Comparison of ENCODE assay signal across 17 mouse cellular contexts in genomic region chr11:97728730-97729129, GRCm38 (mm10). TPM values are rescaled to one million over a fixed set of nuclear protein-coding genes. Genes with fewer than 3 reads are reported as not detected.
A peak's percentile ranks its signal among the peaks of the same experiment; 100 is the strongest.
DNase-seq lines count a peak whose midpoint lies in the region; ATAC-seq and TF ChIP-seq lines count a peak whose summit lies in the region.
"Had no signal": no experiment of that assay in that cellular context is flagged by ENCODE, and none has a peak within 500 bp of the region (broad histone marks: within the 10 kb centered on the region; RNA-seq: fewer than 3 reads in every experiment).

No protein-coding gene starts in this region.

- no peak for ATAC-seq in embryonic facial prominence, embryonic 13.5 days (ENCODE audit: insufficient number of reproducible peaks, insufficient read depth, low FRiP score, low TSS enrichment, low read depth)
- peak; percentile 2; the same call in 1 of the 2 replicates for ATAC-seq in common myeloid progenitor, adult 5-6 weeks (replicated peaks; ENCODE audit: low read depth, poor library complexity, severe bottlenecking)
- ATAC-seq: forebrain, embryonic 16.5 days; intestine, embryonic 16.5 days; Patski had no signal

- H3K27me3 ChIP-seq in embryonic facial prominence, embryonic 13.5 days: no peaks in the 10 kb centered on the region
- no peaks in the 10 kb centered on the region for H3K27me3 ChIP-seq in embryonic facial prominence, embryonic 10.5 days (replicated peaks; ENCODE audit: low read depth, poor library complexity, severe bottlenecking)
- H3K27me3 ChIP-seq in thymus, adult 2 months (ENCODE audit: control insufficient read depth, insufficient read depth, low read length): no peaks in the 10 kb centered on the region
- no peaks in the 10 kb centered on the region for H3K27me3 ChIP-seq in megakaryocyte, embryonic 14.5 days (replicated peaks)
- H3K27me3 ChIP-seq: midbrain, embryonic 12.5 days; Patski had no signal

- H3K4me3 ChIP-seq in embryonic facial prominence, embryonic 13.5 days: no peak overlapping the region
- no peak overlapping the region for H3K4me3 ChIP-seq in embryonic facial prominence, embryonic 10.5 days
- H3K4me3 ChIP-seq in thymus, adult 2 months (ENCODE audit: control insufficient read depth, insufficient read depth, low read length): no peak overlapping the region
- H3K4me3 ChIP-seq in megakaryocyte, embryonic 14.5 days (replicated peaks): peak overlapping the region; percentile 90
- H3K4me3 ChIP-seq: erythroblast, embryonic 14.5 days; layer of hippocampus, adult 2 months; midbrain, embryonic 12.5 days had no signal

- peaks cover 5% of the 10 kb centered on the region for H3K4me1 ChIP-seq in embryonic facial prominence, embryonic 13.5 days
- peaks cover 38% of the 10 kb centered on the region for H3K4me1 ChIP-seq in embryonic facial prominence, embryonic 10.5 days
- peaks cover 21% of the 10 kb centered on the region for H3K4me1 ChIP-seq in thymus, adult 2 months (replicated peaks; ENCODE audit: control insufficient read depth, insufficient read depth, low read length)
- H3K4me1 ChIP-seq in megakaryocyte, embryonic 14.5 days: peaks cover 93% of the 10 kb centered on the region
- H3K4me1 ChIP-seq: midbrain, embryonic 12.5 days had no signal

- no peak for TF ChIP-seq POLR2A in thymus, adult 2 months (IDR thresholded peaks at IDR 0.05; ENCODE audit: control insufficient read depth, extremely low read depth, insufficient read depth, low read length, poor library complexity)

- DNase-seq in embryonic facial prominence, embryonic 10.5 days (ENCODE audit: low spot score): no peak
- DNase-seq in thymus, adult 2 months: no peak
- DNase-seq in thymus, postnatal 25 days: no peak
- no peak for DNase-seq in urinary bladder, postnatal 25 days (ENCODE audit: low spot score)
- DNase-seq in ovary, postnatal 10 days (ENCODE audit: low spot score): no peak
- DNase-seq: cerebellum, adult 9-11 months had no signal

- WGBS in embryonic facial prominence, embryonic 13.5 days: 73% methylated on average over 7 of the region's 7 CpGs
- WGBS in embryonic facial prominence, embryonic 10.5 days: 71% methylated on average over 7 of the region's 7 CpGs
- WGBS in thymus, adult 2 months: 21% methylated on average over 7 of the region's 7 CpGs

- H3K27ac ChIP-seq in embryonic facial prominence, embryonic 13.5 days: no peak overlapping the region
- no peak overlapping the region for H3K27ac ChIP-seq in embryonic facial prominence, embryonic 10.5 days (replicated peaks)
- H3K27ac ChIP-seq in thymus, adult 2 months (ENCODE audit: control insufficient read depth, insufficient read depth, low read length): peak overlapping the region; percentile 25; the same call in 1 of the 2 replicates
- H3K27ac ChIP-seq: hindbrain, embryonic 14.5 days; kidney, postnatal 0 days; layer of hippocampus, adult 2 months; midbrain, embryonic 12.5 days had no signal

- no peaks in the 10 kb centered on the region for H3K9me3 ChIP-seq in embryonic facial prominence, embryonic 13.5 days
- H3K9me3 ChIP-seq in embryonic facial prominence, embryonic 10.5 days: no peaks in the 10 kb centered on the region
- no peaks in the 10 kb centered on the region; the same call in 1 of the 2 replicates for H3K9me3 ChIP-seq in megakaryocyte, embryonic 14.5 days
- H3K9me3 ChIP-seq: midbrain, embryonic 12.5 days had no signal

- no peak for TF ChIP-seq CTCF in thymus, adult 2 months (IDR thresholded peaks at IDR 0.05; ENCODE audit: borderline replicate concordance, control insufficient read depth, extremely low read depth, insufficient read depth, low read length, poor library complexity)

- H3K36me3 ChIP-seq in embryonic facial prominence, embryonic 13.5 days: peaks cover 83% of the 10 kb centered on the region
- peaks cover 88% of the 10 kb centered on the region for H3K36me3 ChIP-seq in embryonic facial prominence, embryonic 10.5 days (replicated peaks)
- H3K36me3 ChIP-seq in thymus, adult 2 months (ENCODE audit: control insufficient read depth, insufficient read depth, low read length): peaks cover 24% of the 10 kb centered on the region
- H3K36me3 ChIP-seq in megakaryocyte, embryonic 14.5 days (replicated peaks; ENCODE audit: low read length): peaks cover 95% of the 10 kb centered on the region

- H3K9ac ChIP-seq in embryonic facial prominence, embryonic 13.5 days: 0 out of 2 replicates have a peak overlapping the region, but pooled peaks have one; percentile 6
- H3K9ac ChIP-seq: hindbrain, embryonic 14.5 days; midbrain, embryonic 12.5 days had no signal

- no peak overlapping the region for H3K4me2 ChIP-seq in embryonic facial prominence, embryonic 13.5 days
- H3K4me2 ChIP-seq: hindbrain, embryonic 14.5 days; midbrain, embryonic 12.5 days had no signal

RNA-seq across cellular contexts. Expression of gene Pip4k2b, which starts 15.8 kb away (rescaled TPM):
- 2.3 and 3.1 TPM in 2 replicates for polyA plus RNA-seq in embryonic facial prominence, embryonic 13.5 days (2015; fragmentation: Nextera tagmentation; extraction: Ambion mirVana)
- polyA plus RNA-seq in embryonic facial prominence, embryonic 10.5 days (2016; fragmentation: Nextera tagmentation; extraction: Ambion mirVana): 1.9 and 2.1 TPM in 2 replicates
- 28.2 and 34.8 TPM in 2 replicates for polyA plus RNA-seq in thymus, adult 2 months (2012; rRNA removed)
- total RNA-seq in common myeloid progenitor, adult 5-6 weeks (2017): 38.5 and 55.8 TPM in 2 replicates
- 31.7 and 36.8 TPM in 2 replicates for polyA plus RNA-seq in megakaryocyte, embryonic 14.5 days (2012; ENCODE audit: insufficient read depth, low replicate concordance)

RNA-seq across cellular contexts. Expression of gene Psmb3, which starts 25.5 kb away (rescaled TPM):
- polyA plus RNA-seq in embryonic facial prominence, embryonic 13.5 days (2015; fragmentation: Nextera tagmentation; extraction: Ambion mirVana): 443 and 487 TPM in 2 replicates
- polyA plus RNA-seq in embryonic facial prominence, embryonic 10.5 days (2016; fragmentation: Nextera tagmentation; extraction: Ambion mirVana): 634 and 654 TPM in 2 replicates
- polyA plus RNA-seq in thymus, adult 2 months (2012; rRNA removed): 421 and 477 TPM in 2 replicates
- total RNA-seq in common myeloid progenitor, adult 5-6 weeks (2017): 109 and 147 TPM in 2 replicates
- 44.4 and 47.3 TPM in 2 replicates for polyA plus RNA-seq in megakaryocyte, embryonic 14.5 days (2012; ENCODE audit: insufficient read depth, low replicate concordance)

RNA-seq across cellular contexts. Expression of gene Pcgf2, which starts 28.4 kb away (rescaled TPM):
- 17.2 and 20.9 TPM in 2 replicates for polyA plus RNA-seq in embryonic facial prominence, embryonic 13.5 days (2015; fragmentation: Nextera tagmentation; extraction: Ambion mirVana)
- 23.2 and 24.1 TPM in 2 replicates for polyA plus RNA-seq in embryonic facial prominence, embryonic 10.5 days (2016; fragmentation: Nextera tagmentation; extraction: Ambion mirVana)
- 22.6 and 28.2 TPM in 2 replicates for polyA plus RNA-seq in thymus, adult 2 months (2012; rRNA removed)
- 0.82 and 1.0 TPM in 2 replicates for total RNA-seq in common myeloid progenitor, adult 5-6 weeks (2017)
- polyA plus RNA-seq in megakaryocyte, embryonic 14.5 days (2012; ENCODE audit: insufficient read depth, low replicate concordance): 83.4 and 214 TPM in 2 replicates

RNA-seq across cellular contexts. Expression of gene Cwc25, which starts 37.6 kb away (rescaled TPM):
- polyA plus RNA-seq in embryonic facial prominence, embryonic 13.5 days (2015; fragmentation: Nextera tagmentation; extraction: Ambion mirVana): 22.5 and 23.3 TPM in 2 replicates
- polyA plus RNA-seq in embryonic facial prominence, embryonic 10.5 days (2016; fragmentation: Nextera tagmentation; extraction: Ambion mirVana): 22.0 and 24.2 TPM in 2 replicates
- polyA plus RNA-seq in thymus, adult 2 months (2012; rRNA removed): 14.9 and 16.6 TPM in 2 replicates
- total RNA-seq in common myeloid progenitor, adult 5-6 weeks (2017): 14.5 and 21.8 TPM in 2 replicates
- polyA plus RNA-seq in megakaryocyte, embryonic 14.5 days (2012; ENCODE audit: insufficient read depth, low replicate concordance): 2.6 and 14.6 TPM in 2 replicates

RNA-seq across cellular contexts. Expression of gene Cisd3, which starts 43.1 kb away (rescaled TPM):
- 12.5 and 13.4 TPM in 2 replicates for polyA plus RNA-seq in embryonic facial prominence, embryonic 13.5 days (2015; fragmentation: Nextera tagmentation; extraction: Ambion mirVana)
- 18.2 and 20.0 TPM in 2 replicates for polyA plus RNA-seq in embryonic facial prominence, embryonic 10.5 days (2016; fragmentation: Nextera tagmentation; extraction: Ambion mirVana)
- 24.9 and 25.3 TPM in 2 replicates for polyA plus RNA-seq in thymus, adult 2 months (2012; rRNA removed)
- total RNA-seq in common myeloid progenitor, adult 5-6 weeks (2017): 2.8 and 5.6 TPM in 2 replicates
- polyA plus RNA-seq in megakaryocyte, embryonic 14.5 days (2012; ENCODE audit: insufficient read depth, low replicate concordance): 0.45 TPM in 1 of 2 replicates, not detected in the other
- polyA plus RNA-seq: erythroblast, embryonic 14.5 days had no signal
